Mouse (Mus musculus) frontal cortex, adult 2 months (tissue): ENCODE results near the gene Olfr355. TPM values are rescaled to one million over a fixed set of nuclear protein-coding genes. Genes with fewer than 3 reads are reported as not detected.

Source experiments
- DNase-seq, 2 experiments: peaks; one replicate each; pipeline ENCODE4 v3.0.0; 2022; ENCODE audit warnings: low spot score in 1 of 2; ENCODE audit errors: extremely low spot score in 1 of 2
- polyA plus RNA-seq: library from polyadenylated mRNA; depleted of rRNA; stranded (reverse); fragments of >200 nt; gene quantifications from 2 replicates; pipeline ENCODE4 v1.2.3, GENCODE M21; 2012; rRNA removed

Gene Olfr355
- not detected in 2 replicates for polyA plus RNA-seq

- no peak for DNase-seq
These were observed at the start of gene Olfr355 for GRCm38 (mm10) chr2:36928797-36929196. Gene Olfr355 (minus strand): TSS chr2:36928897.

GRCm38 (mm10) chr2:36936821-36937220 is 8.1 kb upstream of the Olfr355 start, which contains the start of gene Olfr356:
Gene Olfr356 (plus strand): TSS chr2:36937121.
- DNase-seq, result no peak

- no peak for DNase-seq
These were observed 23.3 kb downstream of the Olfr355 start, which contains the start of gene Olfr354 for GRCm38 (mm10) chr2:36905380-36905779. Gene Olfr354 (plus strand): TSS chr2:36905680.

- no peak for DNase-seq
These were observed 31.6 kb downstream of the Olfr355 start for GRCm38 (mm10) chr2:36897114-36897513.

- DNase-seq, result no peak
These were observed 35.9 kb downstream of the Olfr355 start, which contains the start of gene Olfr353 for GRCm38 (mm10) chr2:36892836-36893235. Gene Olfr353 (minus strand): TSS chr2:36892936.

Other genes with a start within 250 kb of the Olfr355 start
- gene Olfr346, start 243.1 kb downstream of the Olfr355 start, polyA plus RNA-seq, result not detected in 2 replicates
- not detected in 2 replicates for gene Olfr347, start 197.0 kb downstream of the Olfr355 start, polyA plus RNA-seq
- not detected in 2 replicates for gene Olfr348, start 144.6 kb downstream of the Olfr355 start, polyA plus RNA-seq
- not detected in 2 replicates for gene Olfr50, start 138.4 kb downstream of the Olfr355 start, polyA plus RNA-seq
- gene Olfr3, start 111.9 kb downstream of the Olfr355 start, polyA plus RNA-seq, result 0.04 and 0.08 TPM in 2 replicates
- not detected in 2 replicates for gene Olfr350, start 82.6 kb downstream of the Olfr355 start, polyA plus RNA-seq
- gene Olfr351, start 66.2 kb downstream of the Olfr355 start, polyA plus RNA-seq, result not detected in 2 replicates
- not detected in 2 replicates for gene Olfr352, start 60.4 kb downstream of the Olfr355 start, polyA plus RNA-seq
- not detected in 2 replicates for gene Olfr353, start 36.0 kb downstream of the Olfr355 start, polyA plus RNA-seq
- gene Olfr354, start 23.2 kb downstream of the Olfr355 start, polyA plus RNA-seq, result not detected in 2 replicates
- not detected in 2 replicates for gene Olfr356, start 8.2 kb upstream of the Olfr355 start, polyA plus RNA-seq
- gene Olfr357, start 64.9 kb upstream of the Olfr355 start, polyA plus RNA-seq, result not detected in 2 replicates
- gene Olfr358, start 80.4 kb upstream of the Olfr355 start, polyA plus RNA-seq, result not detected in 2 replicates
- not detected in 2 replicates for gene Olfr360, start 136.8 kb upstream of the Olfr355 start, polyA plus RNA-seq
- gene Olfr361, start 160.4 kb upstream of the Olfr355 start, polyA plus RNA-seq, result not detected in 2 replicates
- gene Olfr362, start 189.0 kb upstream of the Olfr355 start, polyA plus RNA-seq, result not detected in 2 replicates
- not detected in 2 replicates for gene Olfr364-ps1, start 210.4 kb upstream of the Olfr355 start, polyA plus RNA-seq